Mouse (Mus musculus) left cerebral cortex, postnatal 10 days (tissue): Measurements from ENCODE around the gene Exosc2. TPM values are rescaled to one million over a fixed set of nuclear protein-coding genes. Genes with fewer than 3 reads are reported as not detected.

Experiments
- DNase-seq, 2 experiments: peaks; one replicate each; pipeline ENCODE4 v3.0.0; 2021 to 2022; ENCODE audit warnings: low spot score in 2 of 2, mixed read lengths in 1 of 2; ENCODE audit errors: extremely low spot score in 1 of 2
- intact Hi-C: fragments of 180-260 bp; cut with DNase I; formaldehyde crosslinking; loops from one replicate; pipeline ENCODE4 v1.15.1; 2025
- total RNA-seq, 2 experiments: library from RNA; stranded (reverse); gene quantifications; 2 replicates each; pipeline ENCODE4 v1.2.3; 2021

Exosc2 gene
- total RNA-seq: 10 to 100 TPM; 24.2 to 26.3 TPM

DNA sequence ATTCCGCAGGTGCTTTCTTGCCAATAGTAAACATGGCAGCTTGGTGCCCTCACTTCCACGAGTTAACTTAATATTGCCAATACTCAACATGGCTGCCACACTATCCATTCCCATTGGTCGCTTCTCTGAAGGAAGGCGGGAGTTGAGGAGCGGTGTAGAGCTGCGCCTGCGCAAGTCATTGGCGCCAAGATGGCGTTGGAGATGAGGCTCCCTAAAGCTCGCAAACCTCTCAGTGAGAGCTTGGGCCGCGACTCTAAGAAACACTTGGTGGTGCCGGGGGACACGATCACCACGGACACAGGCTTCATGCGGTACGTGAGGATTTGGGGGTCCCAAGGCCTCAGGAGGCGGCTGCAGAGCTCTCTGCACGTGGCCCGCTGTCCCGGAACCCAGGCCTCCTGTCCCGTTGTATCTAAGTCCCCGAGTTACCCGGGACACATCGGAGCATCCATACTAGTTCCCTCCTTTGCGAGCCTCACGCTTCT is at the start of gene Exosc2:
Gene Exosc2, plus strand, starts transcription at position 165 of the 485 bp plus-strand sequence.
- intact Hi-C loops: loop anchor here (5.0 kb wide), 1 partner anchor 188 kb away; no protein-coding TSS in a partner anchor
- DNase-seq: peak; percentile 93 to 94

DNA sequence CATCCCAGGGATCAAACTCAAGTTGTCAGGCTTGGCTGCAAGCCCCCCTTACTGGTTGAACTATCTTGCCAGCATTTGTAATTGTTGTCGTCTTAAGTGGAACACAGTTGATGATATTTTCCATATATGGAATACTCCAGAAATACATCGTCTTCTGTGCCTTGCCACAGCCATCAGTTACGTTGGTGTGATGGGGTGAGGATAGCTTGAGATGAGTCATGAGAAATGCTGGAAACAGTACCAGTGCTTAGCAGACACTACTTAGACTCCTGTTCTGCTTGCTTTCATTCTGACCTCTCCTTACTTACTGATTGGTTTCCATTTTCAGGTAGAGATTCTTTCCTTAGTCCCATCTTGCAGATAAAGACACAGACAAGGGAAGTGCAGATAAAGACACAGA is 37.0 kb upstream of the Exosc2 start:
- no peak for DNase-seq
- intact Hi-C loops: no loop called here

DNA sequence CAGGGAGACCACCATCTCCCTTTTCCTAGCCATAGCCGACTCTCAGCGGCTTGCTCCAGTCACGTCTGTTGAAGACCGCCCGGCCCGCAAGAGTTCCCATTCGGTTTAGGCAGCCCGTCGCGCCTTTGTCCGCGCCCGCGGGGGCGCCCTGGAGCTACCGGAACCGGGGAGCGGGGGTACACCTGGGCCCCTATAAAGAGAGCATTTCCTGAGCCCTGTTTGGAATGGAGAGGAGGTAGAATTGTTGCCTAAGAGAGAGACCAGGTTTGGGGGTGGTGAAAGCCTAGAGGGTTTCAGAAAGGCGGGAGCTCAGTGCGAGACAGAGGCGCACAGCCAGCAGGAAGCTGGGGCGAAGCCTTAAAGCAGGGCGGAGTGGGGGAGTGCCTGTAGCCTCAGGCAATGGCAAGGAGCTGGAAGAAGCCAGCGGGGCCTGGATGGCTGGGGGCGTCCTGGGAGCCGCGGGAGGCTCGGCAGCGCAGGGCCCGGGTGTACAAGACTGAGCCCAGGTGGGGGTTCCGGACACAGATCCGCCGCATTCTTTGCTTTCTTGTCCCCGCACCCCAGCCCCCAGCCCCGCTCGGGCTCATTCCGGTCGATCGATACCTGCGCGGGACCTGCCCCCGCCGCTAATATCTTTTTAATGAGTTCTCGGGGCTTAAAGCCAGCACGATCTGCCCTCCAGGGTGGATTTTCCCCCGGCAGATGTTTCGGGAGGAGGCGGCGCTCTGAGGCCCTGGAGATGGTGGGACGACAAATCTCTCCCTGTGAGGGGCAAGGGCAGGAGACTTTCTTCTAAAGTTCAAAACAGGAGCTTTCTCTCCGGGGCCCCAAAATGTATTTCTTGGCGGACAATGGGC is 35.0 kb upstream of the Exosc2 start:
- intact Hi-C loops: no loop called here
- no peak for DNase-seq

DNA sequence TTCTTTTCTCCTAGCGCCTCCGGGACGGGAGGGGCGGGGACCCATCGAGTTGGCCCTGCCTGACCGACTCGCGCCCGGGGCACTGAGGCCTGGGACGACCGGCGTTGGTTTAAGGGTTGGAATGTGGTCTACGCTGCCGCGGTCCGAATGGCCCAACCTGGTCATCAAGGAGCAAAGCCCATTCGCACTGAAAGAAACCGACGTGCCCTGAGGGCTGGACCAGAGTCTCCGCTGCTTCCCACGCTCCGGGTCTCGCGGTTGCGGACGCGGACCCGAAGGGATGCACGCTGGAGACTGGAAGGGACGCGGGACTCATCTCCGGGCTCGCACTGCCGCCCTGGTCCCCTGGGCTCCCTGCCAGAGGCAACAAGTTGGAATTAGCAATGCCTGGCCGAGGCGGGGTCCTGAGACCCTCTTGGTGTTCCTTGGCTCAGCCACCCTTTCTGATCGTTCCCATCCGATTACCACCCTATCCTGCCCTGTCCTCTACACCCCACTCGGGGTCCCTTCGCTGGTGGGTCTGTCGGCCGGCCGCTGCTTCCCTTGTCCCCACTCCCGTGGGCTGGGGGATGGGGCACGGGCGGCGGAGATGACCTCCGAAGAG is 34.3 kb upstream of the Exosc2 start:
- DNase-seq: no peak
- intact Hi-C loops: no loop called here

DNA sequence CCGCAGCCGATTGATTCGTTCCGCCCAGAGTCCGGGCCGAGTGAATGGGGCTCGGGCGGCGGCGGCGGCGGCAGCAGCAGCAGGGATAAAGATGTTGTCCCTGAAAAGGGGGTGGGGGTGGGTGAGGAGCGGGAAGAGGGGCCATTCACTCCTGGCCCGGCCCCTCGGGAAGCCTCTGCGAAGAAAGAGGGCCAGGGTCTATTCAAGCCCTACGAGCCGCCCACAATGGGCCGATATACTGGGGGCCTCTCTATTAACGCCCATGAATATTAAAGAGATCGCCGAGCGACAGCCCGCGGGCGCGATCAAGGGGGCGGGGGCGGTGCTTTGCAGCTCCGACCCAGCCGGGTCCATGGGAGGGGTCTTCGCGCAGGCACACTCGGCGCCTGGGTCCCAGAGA is 33.8 kb upstream of the Exosc2 start:
- intact Hi-C loops: no loop called here

DNA sequence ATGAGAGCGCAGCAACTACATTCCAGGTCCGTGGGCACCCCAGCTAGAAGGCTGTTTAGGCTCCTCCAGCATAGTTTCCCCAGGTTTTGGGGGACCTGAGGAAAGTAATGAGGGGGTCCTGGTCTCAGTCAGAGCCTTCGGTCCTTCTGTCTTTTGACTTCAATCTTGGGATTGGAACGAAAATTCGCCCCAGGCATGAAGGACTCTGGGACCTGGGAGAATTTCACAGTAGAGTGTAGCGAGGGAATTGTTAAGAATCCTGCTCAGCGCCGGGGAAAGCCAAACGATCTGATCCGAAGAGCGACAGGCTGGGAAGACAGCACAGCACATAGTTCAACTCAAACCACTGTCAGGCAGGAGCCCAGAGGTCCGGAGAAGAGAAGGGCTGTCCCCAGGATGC is 33.2 kb upstream of the Exosc2 start:
- intact Hi-C loops: no loop called here
- DNase-seq: no peak

More for the DNA sequence above, 33.8 kb upstream of the Exosc2 start:
- DNase-seq: no peak

DNA sequence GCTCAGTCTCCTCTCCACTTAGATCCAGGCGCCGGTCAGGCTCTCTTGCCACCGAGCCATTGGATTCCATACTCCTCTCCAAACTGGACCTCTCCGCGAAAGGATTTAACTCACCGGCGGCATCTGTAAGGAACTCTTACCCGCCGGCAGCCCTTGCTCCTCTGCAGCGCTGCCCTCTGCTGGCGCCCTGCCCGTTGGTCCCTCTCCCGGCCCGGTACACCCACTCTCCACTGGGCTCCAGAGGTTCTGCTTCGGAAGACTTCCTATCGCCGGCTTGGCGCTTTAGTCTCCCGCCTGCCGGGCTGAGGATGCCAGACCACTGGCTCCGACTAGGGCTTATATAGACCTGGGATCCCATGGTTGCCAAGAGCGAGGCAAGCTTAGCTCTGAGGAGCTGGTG is 32.7 kb upstream of the Exosc2 start:
- peak in 1 of 2 experiments; percentile 63 for DNase-seq
- intact Hi-C loops: no loop called here

DNA sequence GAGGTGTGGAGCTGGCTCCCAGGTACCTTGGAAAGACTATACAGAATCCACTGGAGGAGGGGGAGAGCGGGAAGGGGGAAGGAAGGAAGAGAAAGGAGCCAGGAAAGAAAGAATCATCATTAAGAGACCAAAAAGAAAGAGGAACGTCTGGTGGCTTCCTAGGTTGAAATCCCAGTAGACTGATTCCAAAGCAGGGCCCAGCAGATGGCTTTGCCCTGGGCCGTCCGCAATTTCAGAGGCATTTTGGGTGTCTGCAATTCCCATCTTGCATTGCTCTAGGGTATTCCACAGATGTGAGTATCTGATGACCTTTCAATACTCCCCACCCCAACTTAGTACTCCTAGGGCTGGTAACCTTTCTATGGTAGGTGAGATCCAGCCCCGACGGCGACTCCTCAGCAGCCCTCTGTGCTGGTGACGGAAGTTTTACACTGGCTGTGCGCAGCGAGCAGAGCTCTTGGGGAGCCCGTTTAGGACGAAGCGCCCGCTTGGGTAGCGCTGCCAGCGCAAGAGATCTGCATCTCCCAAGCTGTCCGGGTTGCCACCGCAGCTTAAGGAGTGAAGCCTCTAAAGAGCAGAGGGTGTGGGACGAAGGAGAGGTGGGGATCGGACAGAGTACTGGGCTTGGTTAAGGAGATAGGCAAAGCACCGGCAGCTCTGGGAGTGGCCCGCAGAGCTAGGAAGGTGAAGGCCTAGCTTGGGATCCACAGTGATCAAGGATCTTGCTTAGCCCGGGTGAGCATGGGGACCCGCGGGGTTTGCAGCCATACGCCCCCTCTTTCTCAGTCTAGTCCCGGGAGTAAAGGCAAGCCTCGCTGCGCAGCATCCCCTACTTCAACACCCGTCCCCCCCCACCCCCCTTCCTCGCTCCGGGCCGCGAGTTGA is 31.7 kb upstream of the Exosc2 start:
- intact Hi-C loops: no loop called here

GRCm38 (mm10) chr2:31639466-31639760 is 31.1 kb upstream of the Exosc2 start:
- intact Hi-C loops: no loop called here
- no peak for DNase-seq

More for the DNA sequence above, 31.7 kb upstream of the Exosc2 start:
- no peak for DNase-seq

GRCm38 (mm10) chr2:31639901-31640608 is 30.5 kb upstream of the Exosc2 start, which contains the start of gene Prdm12:
Prdm12 (plus strand) TSS chr2:31640037.
- no peak for DNase-seq
- intact Hi-C loops: no loop called here

DNA sequence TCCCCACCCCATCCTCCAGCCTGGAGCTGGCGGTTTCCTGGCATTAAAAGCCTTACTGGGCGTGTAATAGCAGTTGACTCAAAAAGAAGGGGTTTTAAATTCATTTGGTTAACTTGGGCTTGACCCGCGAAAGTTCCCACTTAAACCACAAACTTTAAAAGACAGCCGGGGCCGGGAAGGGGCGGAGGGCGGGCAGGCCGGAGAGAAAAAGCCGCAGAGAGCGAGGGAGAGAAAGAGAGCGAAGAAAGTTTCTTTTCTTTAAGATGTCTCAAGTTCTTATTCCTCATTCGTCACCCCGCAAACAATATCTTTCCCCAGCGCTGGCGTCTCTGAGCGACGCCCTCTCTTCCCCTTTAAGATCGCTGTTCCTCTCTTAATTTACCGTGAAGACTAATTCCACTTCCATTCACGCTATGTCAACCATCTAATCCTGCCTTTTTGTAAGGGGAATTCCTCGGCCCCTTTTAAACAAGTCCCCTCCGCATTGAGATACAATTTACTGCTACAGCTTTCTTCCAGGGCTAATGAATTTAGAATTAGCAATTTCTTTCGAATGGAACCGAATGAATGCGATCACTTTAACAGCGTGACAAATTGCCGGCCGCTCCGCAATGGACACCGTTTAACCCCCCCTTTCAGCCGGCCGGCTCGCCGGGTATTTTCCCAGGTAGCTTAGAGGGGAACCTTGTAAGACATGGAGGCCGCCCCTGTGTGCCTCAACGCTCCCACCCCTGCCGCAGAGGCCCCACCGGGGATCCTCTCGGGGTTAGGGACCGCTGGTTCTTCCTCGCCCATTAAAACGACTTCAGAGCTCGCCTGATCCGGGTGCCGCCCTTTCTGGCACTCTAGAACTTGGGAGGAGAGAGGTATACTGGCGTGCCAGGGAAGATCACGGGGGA is 29.7 kb upstream of the Exosc2 start:
- DNase-seq: no peak
- intact Hi-C loops: no loop called here

GRCm38 (mm10) chr2:31641508-31641830 is 29.0 kb upstream of the Exosc2 start:
- intact Hi-C loops: no loop called here
- DNase-seq: no peak

DNA sequence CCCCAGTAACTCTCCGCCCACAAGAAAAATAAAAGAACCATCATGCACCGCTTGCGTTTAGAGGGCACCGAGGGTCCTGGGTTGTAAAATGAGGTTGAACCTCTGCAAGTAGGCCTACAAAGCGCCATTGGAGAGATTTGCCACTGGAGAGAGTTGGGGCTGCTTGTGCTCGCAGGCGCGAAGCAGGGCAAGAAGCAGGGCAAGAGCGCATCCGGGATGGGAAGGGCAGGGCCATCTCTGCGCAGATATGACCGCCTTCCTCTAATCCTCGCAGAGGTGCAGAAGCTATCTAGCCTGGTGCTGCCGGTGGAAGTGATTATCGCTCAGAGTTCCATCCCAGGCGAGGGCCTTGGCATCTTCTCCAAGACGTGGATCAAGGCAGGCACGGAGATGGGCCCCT is 28.6 kb upstream of the Exosc2 start:
- intact Hi-C loops: no loop called here
- DNase-seq: no peak

DNA sequence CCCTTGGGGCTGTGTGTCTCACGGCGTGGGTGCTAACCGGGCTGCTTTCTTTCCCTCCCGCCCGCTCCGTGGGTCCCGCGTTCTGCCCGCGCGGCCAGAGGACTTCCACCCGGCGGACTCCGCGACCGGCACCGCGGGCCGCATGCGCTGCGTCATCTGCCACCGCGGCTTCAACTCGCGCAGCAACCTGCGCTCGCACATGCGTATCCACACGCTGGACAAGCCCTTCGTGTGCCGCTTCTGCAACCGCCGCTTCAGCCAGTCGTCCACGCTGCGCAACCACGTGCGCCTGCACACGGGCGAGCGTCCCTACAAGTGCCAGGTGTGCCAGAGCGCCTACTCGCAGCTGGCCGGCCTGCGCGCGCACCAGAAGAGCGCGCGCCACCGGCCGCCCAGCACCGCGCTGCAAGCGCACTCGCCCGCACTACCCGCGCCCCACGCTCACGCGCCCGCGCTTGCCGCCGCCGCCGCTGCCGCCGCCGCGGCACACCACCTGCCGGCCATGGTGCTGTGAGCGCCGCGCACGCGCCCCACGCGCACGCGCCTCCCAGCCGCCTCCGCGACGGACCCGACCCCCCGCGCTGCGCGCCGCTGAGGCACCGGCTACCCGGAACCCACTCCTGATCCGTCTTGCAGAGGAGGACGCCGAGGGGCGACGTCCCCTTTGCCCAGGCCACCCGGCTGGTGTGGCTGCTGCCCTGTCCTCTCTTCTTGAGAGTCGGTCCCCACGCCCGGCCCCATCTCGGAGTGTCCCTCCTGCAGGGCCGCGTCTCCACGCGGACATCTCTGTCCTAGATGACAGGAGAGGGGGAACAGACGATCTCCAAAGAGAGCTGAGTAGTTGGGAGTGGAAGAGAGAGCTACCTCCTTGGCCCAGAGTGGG is 16.3 kb upstream of the Exosc2 start:
- intact Hi-C loops: no loop called here
- DNase-seq: peak; percentile 46 to 76

- DNase-seq: peak in 1 of 2 experiments; percentile 79
- intact Hi-C loops: loop anchor here (1.0 kb wide), 1 partner anchor 172 kb away; no protein-coding TSS in a partner anchor
These were observed 15.5 kb upstream of the Exosc2 start for GRCm38 (mm10) chr2:31654854-31655559.

GRCm38 (mm10) chr2:31656374-31656773 is 14.1 kb upstream of the Exosc2 start:
- intact Hi-C loops: no loop called here

More at GRCm38 (mm10) chr2:31656374-31656773, 14.1 kb upstream of the Exosc2 start:
- no peak for DNase-seq
